Mouse (Mus musculus) liver, embryonic 14.5 days (tissue): ENCODE results near the gene Msh5. TPM values are rescaled to one million over a fixed set of nuclear protein-coding genes. Genes with fewer than 3 reads are reported as not detected.
A peak's percentile ranks its signal among the peaks of the same experiment; 100 is the strongest.

Experiments
- ATAC-seq: fragments of 200-750 bp; cut with Nextera tagmentation; 2 replicates; pipeline ENCODE4 v1.8.0; 2017; ENCODE audit warnings: moderate number of reproducible peaks, mild to moderate bottlenecking, moderate library complexity; ENCODE audit not compliant: insufficient read depth
- DNase-seq, 3 experiments: peaks; one replicate each; pipeline ENCODE4 v3.0.0-alpha.2; 2012 to 2013; ENCODE audit warnings: low read depth in 3 of 3, low spot score in 3 of 3
- H3K27ac ChIP-seq: fragments of 300-500 bp; sonication (generic); 2 replicates; pipeline ENCODE4 v1.5.1; 2014; ENCODE audit warnings: moderate library complexity, mild to moderate bottlenecking, control low read depth, inconsistent platforms
- H3K27me3 ChIP-seq: fragments of 300-500 bp; sonication (generic); 2 replicates; pipeline ENCODE4 v1.6.1; 2014; ENCODE audit warnings: mild to moderate bottlenecking, low read length, moderate library complexity; ENCODE audit not compliant: control insufficient read depth, insufficient read depth
- H3K36me3 ChIP-seq: fragments of 300-500 bp; sonication (generic); replicated peaks from 2 replicates; pipeline ENCODE4 v1.6.1; 2014; ENCODE audit warnings: low read depth; ENCODE audit not compliant: control insufficient read depth, insufficient read depth
- H3K4me1 ChIP-seq, 2 experiments: fragments of 200-500 bp in 1 of 2; fragments of 300-500 bp in 1 of 2; sonication (generic) in 1 of 2; replicated peaks; 2 replicates each; pipeline ENCODE4 v1.6.1; 2012 to 2014; ENCODE audit warnings: antibody characterized with exemption in 1 of 2, inconsistent platforms in 1 of 2, low read length in 1 of 2; ENCODE audit not compliant: control insufficient read depth in 2 of 2, insufficient read depth in 2 of 2
- H3K4me2 ChIP-seq: fragments of 300-500 bp; sonication (generic); 2 replicates; pipeline ENCODE4 v1.6.1; 2014; ENCODE audit warnings: low read depth, mild to moderate bottlenecking, control low read depth, moderate library complexity
- H3K4me3 ChIP-seq, 2 experiments: fragments of 200-500 bp in 1 of 2; fragments of 300-500 bp in 1 of 2; sonication (generic) in 1 of 2; 2 replicates each; pipeline ENCODE4 v1.5.1; 2012 to 2014; ENCODE audit warnings: low read depth in 2 of 2, low read length in 2 of 2, mild to moderate bottlenecking in 2 of 2, control low read depth in 1 of 2, inconsistent platforms in 1 of 2, moderate library complexity in 1 of 2; ENCODE audit not compliant: insufficient read depth in 1 of 2
- H3K9ac ChIP-seq: fragments of 300-500 bp; sonication (generic); replicated peaks from 2 replicates; pipeline ENCODE4 v1.6.1; 2014; ENCODE audit warnings: mild to moderate bottlenecking, control low read depth, moderate library complexity
- H3K9me3 ChIP-seq: fragments of 300-500 bp; sonication (generic); 2 replicates; pipeline ENCODE4 v1.6.1; 2016; ENCODE audit warnings: low read length, mixed read lengths; ENCODE audit not compliant: control insufficient read depth
- CTCF ChIP-seq: IDR thresholded peaks from 2 replicates; pipeline ENCODE4 v1.5.1; 2016; ENCODE audit warnings: antibody characterized with exemption, low read depth, control low read depth
- EP300 ChIP-seq: IDR thresholded peaks from 2 replicates; pipeline ENCODE4 v1.6.1; 2016; ENCODE audit warnings: antibody characterized with exemption, low read depth
- WGBS: fragments of 180-500 bp; shearing (Covaris S2); extraction: QIAGEN DNeasy Blood & Tissue Kit; methylation state at CpG from one replicate; pipeline ENCODE4 v1.1.7; 2014; ENCODE audit not compliant: insufficient replicate concordance; 5-methylcytosine and 5-hydroxymethylcytosine counted together
- polyA plus RNA-seq, 2 experiments: library from polyadenylated mRNA; depleted of rRNA in 1 of 2; stranded (reverse) in 1 of 2; unstranded in 1 of 2; fragments of >200 nt; fragmentation: Nextera tagmentation in 1 of 2; extraction: Ambion mirVana in 1 of 2; gene quantifications; 2 replicates each; pipeline versions ENCODE4 v1.2.1 to v1.2.3; 2012 to 2014

Gene Msh5
- polyA plus RNA-seq, 2 experiments = 2.3 to 4.3 TPM

GRCm38 (mm10) chr17:35048149-35048931 is 1.8 kb upstream of the Msh5 start:
- H3K4me3 ChIP-seq = peak overlapping the region; percentile 34 to 38
- peak overlapping the region; percentile 81 for H3K27ac ChIP-seq
- TF ChIP-seq CTCF (no peak), EP300 (no peak)
- H3K9me3 ChIP-seq = no peaks in the 10 kb centered on the region
- H3K9ac ChIP-seq = peak overlapping the region; percentile 57
- H3K27me3 ChIP-seq = no peaks in the 10 kb centered on the region
- DNase-seq (no peak), ATAC-seq (no peak)
- H3K36me3 ChIP-seq = peaks cover 14% of the 10 kb centered on the region
- 3% methylated on average over 11 of the region's 11 CpGs for WGBS
- H3K4me2 ChIP-seq = peak overlapping the region; percentile 98
- H3K4me1 ChIP-seq = peaks cover 63 to 65% of the 10 kb centered on the region in 2 experiments

DNA sequence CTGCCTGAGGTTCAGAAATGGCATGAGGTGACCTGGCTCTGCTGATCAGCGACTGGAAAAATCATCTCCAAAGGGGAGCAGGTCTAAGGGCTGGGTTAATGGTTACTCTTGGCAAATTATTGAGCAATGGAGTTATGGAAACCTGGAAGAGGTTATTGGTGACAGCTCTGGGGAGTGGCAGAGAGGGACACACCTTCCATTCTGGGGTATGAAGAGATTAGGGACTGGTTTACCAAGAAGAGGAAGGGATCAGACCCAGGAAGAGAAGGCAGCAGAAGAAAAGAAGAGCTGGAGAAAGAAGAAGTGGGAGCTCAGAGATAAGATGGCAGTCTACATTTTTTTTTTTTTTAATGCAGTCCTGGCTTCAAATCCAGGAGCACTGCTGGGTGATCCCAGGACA is 1.1 kb upstream of the Msh5 start:
- no peaks in the 10 kb centered on the region for H3K9me3 ChIP-seq
- ATAC-seq = no peak
- H3K4me3 ChIP-seq = peak overlapping the region; percentile 34 to 38; a peak in 3 of 4 replicates
- peak overlapping the region; percentile 81 for H3K27ac ChIP-seq
- H3K4me1 ChIP-seq = peaks cover 63 to 65% of the 10 kb centered on the region in 2 experiments
- peak overlapping the region; percentile 98 for H3K4me2 ChIP-seq
- peak in 2 of 3 experiments; percentile 51 to 64 for DNase-seq
- H3K9ac ChIP-seq = peak overlapping the region; percentile 57
- peak; percentile 14; the same call in 1 of the 2 replicates for TF ChIP-seq EP300
- no peak for TF ChIP-seq CTCF
- 9% methylated on average over 1 of the region's 1 CpGs for WGBS
- no peaks in the 10 kb centered on the region for H3K27me3 ChIP-seq
- H3K36me3 ChIP-seq = peaks cover 7% of the 10 kb centered on the region

- no peaks in the 10 kb centered on the region for H3K27me3 ChIP-seq
- peaks cover 57% of the 10 kb centered on the region in 2 experiments for H3K4me1 ChIP-seq
- ATAC-seq (peak; percentile 0; the same call in 1 of the 2 replicates), DNase-seq (no peak)
- 2% methylated on average over 43 of the region's 48 CpGs for WGBS
- no peaks in the 10 kb centered on the region for H3K9me3 ChIP-seq
- no peaks in the 10 kb centered on the region for H3K36me3 ChIP-seq
- peak overlapping the region; percentile 68 to 70 for H3K4me3 ChIP-seq
- H3K9ac ChIP-seq = peak overlapping the region; percentile 94
- no peak for TF ChIP-seq EP300
- TF ChIP-seq CTCF = no peak
- peak overlapping the region; percentile 98 for H3K4me2 ChIP-seq
- H3K27ac ChIP-seq = peak overlapping the region; percentile 81
Observed at GRCm38 (mm10) chr17:35045807-35046680, 501 bp downstream of the Msh5 start.

GRCm38 (mm10) chr17:35044904-35045806 is 1.4 kb downstream of the Msh5 start:
- WGBS = 24% methylated on average over 7 of the region's 7 CpGs
- peak; percentile 32; the same call in 1 of the 2 replicates for ATAC-seq
- Histone ChIP-seq H3K36me3 (no peaks in the 10 kb centered on the region), H3K9ac (peak overlapping the region; percentile 94), H3K9me3 (no peaks in the 10 kb centered on the region), H3K4me3 (peak overlapping the region; percentile 68 to 70), H3K27me3 (no peaks in the 10 kb centered on the region), H3K27ac (peak overlapping the region; percentile 81), H3K4me1 (peaks cover 57% of the 10 kb centered on the region in 2 experiments), H3K4me2 (peak overlapping the region; percentile 98)
- DNase-seq = peak; percentile 55 to 78 (median 55)
- TF ChIP-seq CTCF = no peak
- TF ChIP-seq EP300 = peak; percentile 80
